Mouse (Mus musculus) liver, postnatal 0 days (tissue): ENCODE measurements around the gene Hoxd11. TPM values are rescaled to one million over a fixed set of nuclear protein-coding genes. Genes with fewer than 3 reads are reported as not detected.

Source experiments
- ATAC-seq: fragments of 200-750 bp; cut with Nextera tagmentation; 2 replicates; pipeline ENCODE4 v1.8.0; 2017; ENCODE audit warnings: mild to moderate bottlenecking, moderate library complexity
- DNase-seq: peaks from one replicate; pipeline ENCODE4 v3.0.0-alpha.2; 2016
- H3K27ac ChIP-seq: fragments of 300-500 bp; sonication (generic); 2 replicates; pipeline ENCODE4 v1.5.1; 2014; ENCODE audit warnings: antibody characterized with exemption, moderate library complexity, mild to moderate bottlenecking, low read depth
- H3K27me3 ChIP-seq: fragments of 300-500 bp; sonication (generic); 2 replicates; pipeline ENCODE4 v1.6.1; 2014; ENCODE audit warnings: low read length, control low read depth, mixed read lengths; ENCODE audit not compliant: insufficient read depth
- H3K36me3 ChIP-seq: fragments of 300-500 bp; sonication (generic); replicated peaks from 2 replicates; pipeline ENCODE4 v1.6.1; 2014; ENCODE audit warnings: mild to moderate bottlenecking, control low read depth, low read length, moderate library complexity, mixed read lengths; ENCODE audit not compliant: insufficient read depth
- H3K4me1 ChIP-seq: fragments of 300-500 bp; sonication (generic); 2 replicates; pipeline ENCODE4 v1.6.1; 2014; ENCODE audit warnings: antibody characterized with exemption, mild to moderate bottlenecking, control low read depth; ENCODE audit not compliant: insufficient read depth
- H3K4me2 ChIP-seq: fragments of 300-500 bp; sonication (generic); 2 replicates; pipeline ENCODE4 v1.6.1; 2014; ENCODE audit warnings: low read depth, mild to moderate bottlenecking, low read length, moderate library complexity, mixed read lengths
- H3K4me3 ChIP-seq: fragments of 300-500 bp; sonication (generic); 2 replicates; pipeline ENCODE4 v1.5.1; 2014; ENCODE audit warnings: low read depth, low read length
- H3K9ac ChIP-seq: fragments of 300-500 bp; sonication (generic); replicated peaks from 2 replicates; pipeline ENCODE4 v1.6.1; 2014; ENCODE audit warnings: mild to moderate bottlenecking, moderate library complexity
- H3K9me3 ChIP-seq: fragments of 300-500 bp; sonication (generic); 2 replicates; pipeline ENCODE4 v1.6.1; 2016; ENCODE audit warnings: mild to moderate bottlenecking, control low read depth, low read length, mixed read lengths
- CTCF ChIP-seq: sonication (generic); IDR thresholded peaks from 2 replicates; pipeline ENCODE4 v1.5.1; 2016; ENCODE audit warnings: antibody characterized with exemption, low read depth
- EP300 ChIP-seq: IDR thresholded peaks from 2 replicates; pipeline ENCODE4 v1.6.1; 2016; ENCODE audit warnings: antibody characterized with exemption, low read depth, mild to moderate bottlenecking
- WGBS: fragments of 180-500 bp; shearing (Covaris S2); extraction: QIAGEN DNeasy Blood & Tissue Kit; methylation state at CpG from one replicate; pipeline ENCODE4 v1.1.7; 2014; ENCODE audit not compliant: insufficient replicate concordance; 5-methylcytosine and 5-hydroxymethylcytosine counted together
- polyA plus RNA-seq: library from polyadenylated mRNA; unstranded; fragments of >200 nt; fragmentation: Nextera tagmentation; extraction: Ambion mirVana; gene quantifications from 2 replicates; pipeline ENCODE4 v1.2.1, GENCODE M21; 2015

Gene Hoxd11
- polyA plus RNA-seq, 1 experiment from 2014 or later: not detected

- H3K9ac ChIP-seq: no peak overlapping the region
- peaks cover 7% of the 10 kb centered on the region for H3K4me1 ChIP-seq
- TF ChIP-seq EP300 (no peak), CTCF (peak; percentile 82)
- peaks cover 82% of the 10 kb centered on the region for H3K27me3 ChIP-seq
- DNase-seq (peak; percentile 86), ATAC-seq (peak; percentile 44; the same call in 1 of the 2 replicates)
- H3K4me3 ChIP-seq: no peak overlapping the region
- WGBS: 4% methylated on average over 26 of the region's 26 CpGs
- H3K36me3 ChIP-seq: no peaks in the 10 kb centered on the region
- H3K4me2 ChIP-seq: no peak overlapping the region
- no peak overlapping the region for H3K27ac ChIP-seq
- H3K9me3 ChIP-seq: no peaks in the 10 kb centered on the region
These were observed 36.3 kb downstream of the Hoxd11 start for GRCm38 (mm10) chr2:74715504-74716241.

DNA sequence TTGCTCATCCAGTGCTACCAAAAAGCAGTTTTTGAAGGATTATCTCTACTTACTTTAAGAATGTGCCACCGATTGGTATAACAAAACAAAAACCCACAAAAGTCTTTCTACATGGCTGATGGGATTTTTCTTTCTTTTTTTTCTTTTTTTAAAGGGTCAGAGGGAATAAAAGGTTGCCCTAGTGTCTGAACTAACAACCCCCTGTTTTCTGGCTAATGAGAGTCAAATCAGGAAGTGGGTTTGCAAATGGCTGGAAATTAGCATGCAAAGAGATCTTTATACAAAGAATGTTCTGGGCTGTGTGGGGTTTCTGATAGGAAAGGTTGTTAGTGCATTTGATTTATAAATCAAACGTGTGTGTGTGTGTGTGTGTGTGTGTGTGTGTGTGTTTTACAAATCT lies 41.0 kb downstream of the Hoxd11 start:
- H3K36me3 ChIP-seq: no peaks in the 10 kb centered on the region
- no peak overlapping the region for H3K9ac ChIP-seq
- DNase-seq: no peak
- no peaks in the 10 kb centered on the region for H3K9me3 ChIP-seq
- H3K4me3 ChIP-seq: no peak overlapping the region
- H3K4me1 ChIP-seq: no peaks in the 10 kb centered on the region
- no peak overlapping the region for H3K4me2 ChIP-seq
- ATAC-seq: no peak
- WGBS: 13% methylated on average over 2 of the region's 2 CpGs
- H3K27ac ChIP-seq: no peak overlapping the region
- peaks cover 78% of the 10 kb centered on the region for H3K27me3 ChIP-seq
- no peak for TF ChIP-seq CTCF
- no peak for TF ChIP-seq EP300

- H3K27ac ChIP-seq: no peak overlapping the region
- H3K9me3 ChIP-seq: no peaks in the 10 kb centered on the region
- no peak for TF ChIP-seq CTCF
- TF ChIP-seq EP300: no peak
- H3K4me1 ChIP-seq: no peaks in the 10 kb centered on the region
- H3K4me2 ChIP-seq: no peak overlapping the region
- WGBS: 36% methylated on average over 5 of the region's 5 CpGs
- H3K36me3 ChIP-seq: no peaks in the 10 kb centered on the region
- H3K27me3 ChIP-seq: peaks cover 78% of the 10 kb centered on the region
- DNase-seq: no peak
- no peak overlapping the region for H3K4me3 ChIP-seq
- no peak for ATAC-seq
- no peak overlapping the region for H3K9ac ChIP-seq
These were observed 41.7 kb downstream of the Hoxd11 start for GRCm38 (mm10) chr2:74720955-74721491.

- Histone ChIP-seq H3K9ac (no peak overlapping the region), H3K27ac (no peak overlapping the region), H3K4me3 (no peak overlapping the region), H3K4me2 (no peak overlapping the region), H3K9me3 (no peaks in the 10 kb centered on the region), H3K36me3 (no peaks in the 10 kb centered on the region), H3K4me1 (no peaks in the 10 kb centered on the region), H3K27me3 (peaks cover 79% of the 10 kb centered on the region)
- WGBS: 20% methylated on average over 6 of the region's 6 CpGs
- DNase-seq (no peak), ATAC-seq (no peak)
- TF ChIP-seq CTCF: no peak
- no peak for TF ChIP-seq EP300
These were observed 42.5 kb downstream of the Hoxd11 start for GRCm38 (mm10) chr2:74721882-74722281.

DNA sequence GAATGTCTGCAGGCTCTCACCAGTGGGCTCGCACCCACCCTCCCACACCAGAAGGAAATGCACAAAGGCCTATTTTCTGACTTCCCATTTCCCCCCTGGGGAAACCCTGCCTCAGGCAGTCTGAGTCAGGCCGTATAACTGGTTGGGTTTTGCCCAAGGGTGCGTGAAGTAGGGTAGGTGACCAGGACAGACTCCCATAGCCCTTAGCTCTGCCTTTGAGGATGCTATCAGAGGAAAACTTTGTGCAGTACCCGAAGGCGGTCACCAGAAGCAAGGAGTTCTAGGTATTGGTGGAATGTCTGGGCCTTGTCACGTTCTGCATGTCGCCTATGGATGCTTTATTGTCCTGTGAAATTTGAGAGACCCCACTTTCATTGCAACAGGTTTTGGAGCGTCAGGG lies 43.6 kb downstream of the Hoxd11 start:
- H3K36me3 ChIP-seq: no peaks in the 10 kb centered on the region
- no peak overlapping the region for H3K4me2 ChIP-seq
- H3K4me1 ChIP-seq: no peaks in the 10 kb centered on the region
- H3K27ac ChIP-seq: no peak overlapping the region
- peaks cover 84% of the 10 kb centered on the region for H3K27me3 ChIP-seq
- no peaks in the 10 kb centered on the region for H3K9me3 ChIP-seq
- no peak overlapping the region for H3K4me3 ChIP-seq
- DNase-seq: no peak
- TF ChIP-seq CTCF (no peak), EP300 (no peak)
- H3K9ac ChIP-seq: no peak overlapping the region
- ATAC-seq: no peak
- 19% methylated on average over 8 of the region's 8 CpGs for WGBS

- peaks cover 95% of the 10 kb centered on the region for H3K27me3 ChIP-seq
- ATAC-seq: no peak
- H3K36me3 ChIP-seq: no peaks in the 10 kb centered on the region
- no peak overlapping the region for H3K4me3 ChIP-seq
- H3K4me2 ChIP-seq: no peak overlapping the region
- no peak for DNase-seq
- WGBS: 42% methylated on average over 7 of the region's 7 CpGs
- TF ChIP-seq CTCF (no peak), EP300 (no peak)
- no peaks in the 10 kb centered on the region for H3K9me3 ChIP-seq
- no peak overlapping the region for H3K9ac ChIP-seq
- H3K27ac ChIP-seq: no peak overlapping the region
- H3K4me1 ChIP-seq: no peaks in the 10 kb centered on the region
These were observed 45.1 kb downstream of the Hoxd11 start for GRCm38 (mm10) chr2:74724244-74725015.
